Mouse (Mus musculus) NIH3T3 (cell line): ENCODE data around the gene Dusp3.
"Not testable (repeated sequence)": the region's sequence is repeated elsewhere in the genome, so short reads cannot be mapped to it uniquely, and the experiment has no call there.

Source experiments
- DNase-seq: peaks from one replicate; pipeline ENCODE4 v3.0.0-alpha.2; 2012; ENCODE audit warnings: low read depth

The Dusp3 gene

DNA sequence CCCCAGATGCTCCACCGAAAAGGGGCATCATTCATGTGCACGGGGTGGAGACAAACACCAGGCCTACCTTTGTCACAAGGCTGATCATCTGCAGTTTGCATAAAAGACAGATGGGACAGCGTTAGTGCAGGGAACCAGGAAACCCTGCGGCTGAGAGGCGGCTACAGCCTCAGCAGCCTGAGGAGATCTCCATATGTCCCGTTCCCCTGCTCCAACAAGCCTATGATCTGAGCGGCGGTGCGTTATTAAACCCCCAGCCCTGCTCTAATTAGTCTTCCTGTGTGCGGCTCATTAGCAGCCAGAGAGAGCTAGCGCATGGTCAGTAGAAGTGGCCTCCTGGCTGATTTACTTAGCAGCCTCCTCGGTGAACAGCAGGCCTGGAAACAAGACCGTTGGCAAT, 23.3 kb upstream of the Dusp3 start:
- no peak for DNase-seq

DNA sequence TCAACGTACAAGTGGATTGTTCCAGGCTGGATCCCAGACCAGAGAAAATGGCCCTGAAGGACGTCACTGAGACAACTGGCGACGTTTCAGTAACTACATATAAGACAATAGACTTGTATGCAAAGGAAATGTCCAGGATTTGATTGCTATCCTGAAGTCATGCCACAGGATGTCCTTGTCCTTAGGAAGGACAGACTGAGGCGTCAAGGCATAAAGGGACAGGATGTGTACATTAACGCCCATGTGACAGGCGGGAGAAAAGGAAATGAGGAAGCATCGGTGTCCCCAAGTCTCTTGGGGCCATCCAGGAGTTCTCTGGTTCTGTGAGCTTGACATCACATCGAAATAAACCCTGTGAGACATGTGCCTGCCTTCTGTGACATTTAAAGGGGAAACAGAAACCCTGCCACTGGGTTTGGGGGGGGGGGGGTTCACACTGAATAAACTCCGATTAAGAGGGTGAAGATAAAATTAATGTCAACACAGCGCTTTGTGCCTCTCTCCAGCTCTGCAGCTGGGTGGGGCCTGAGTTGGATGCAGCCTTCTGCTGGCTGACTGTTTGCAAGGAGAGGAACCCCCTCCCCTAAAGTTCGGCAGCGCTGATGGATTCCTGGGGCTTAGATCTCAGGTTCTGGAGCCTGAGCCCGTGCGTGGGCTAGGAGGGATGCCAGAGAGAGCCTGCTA, 22.3 kb upstream of the Dusp3 start:
- no peak for DNase-seq

DNA sequence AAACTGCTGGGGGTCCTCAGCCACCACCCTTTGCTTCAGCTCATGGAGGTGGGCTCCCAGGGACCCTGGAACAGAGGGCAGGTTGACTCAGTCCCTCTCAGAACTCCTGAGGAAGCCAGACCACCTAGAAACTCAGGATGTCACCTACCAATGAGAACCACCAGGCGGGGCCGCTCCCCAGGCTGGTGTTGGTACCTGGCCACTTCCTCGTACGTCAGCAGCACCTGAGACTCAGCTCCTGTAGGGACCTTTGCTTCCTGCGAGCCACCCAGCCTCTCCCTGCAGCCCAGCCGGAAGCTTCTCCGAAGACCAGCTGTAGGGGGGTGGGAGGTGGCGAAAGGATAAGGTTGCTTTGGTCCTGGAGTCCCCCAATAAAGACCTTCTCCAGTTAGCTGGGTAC, 21.6 kb upstream of the Dusp3 start:
- no peak for DNase-seq

- DNase-seq, result no peak
These were observed 19.9 kb upstream of the Dusp3 start for GRCm38 (mm10) chr11:102006688-102007087.

- no peak for DNase-seq
These were observed 19.5 kb upstream of the Dusp3 start for GRCm38 (mm10) chr11:102006271-102006670.

- no peak for DNase-seq
These were observed 17.4 kb upstream of the Dusp3 start for GRCm38 (mm10) chr11:102004251-102004650.

DNA sequence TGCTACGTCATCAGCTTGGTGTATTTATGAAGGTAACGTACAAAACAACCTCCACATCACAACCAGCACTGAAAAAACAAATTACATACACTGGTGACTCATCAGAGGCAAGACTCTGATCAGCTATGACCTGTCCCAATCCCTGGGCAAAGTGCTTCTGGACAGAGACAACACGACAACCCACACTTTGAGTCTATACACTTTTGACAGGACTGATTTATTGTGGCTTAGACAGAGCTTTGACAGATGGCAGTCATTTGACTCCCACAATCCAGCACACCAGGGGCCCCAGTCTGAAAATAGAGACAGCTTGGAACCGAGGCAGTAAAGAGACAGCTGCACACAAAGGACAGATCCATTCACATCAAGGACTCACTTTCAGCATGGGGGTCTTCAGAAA, 12.7 kb upstream of the Dusp3 start:
- no peak for DNase-seq

GRCm38 (mm10) chr11:101998258-101998657, 11.4 kb upstream of the Dusp3 start:
- peak; percentile 58 for DNase-seq

- DNase-seq, result no peak
These were observed 9.1 kb upstream of the Dusp3 start for GRCm38 (mm10) chr11:101995938-101996337.

DNA sequence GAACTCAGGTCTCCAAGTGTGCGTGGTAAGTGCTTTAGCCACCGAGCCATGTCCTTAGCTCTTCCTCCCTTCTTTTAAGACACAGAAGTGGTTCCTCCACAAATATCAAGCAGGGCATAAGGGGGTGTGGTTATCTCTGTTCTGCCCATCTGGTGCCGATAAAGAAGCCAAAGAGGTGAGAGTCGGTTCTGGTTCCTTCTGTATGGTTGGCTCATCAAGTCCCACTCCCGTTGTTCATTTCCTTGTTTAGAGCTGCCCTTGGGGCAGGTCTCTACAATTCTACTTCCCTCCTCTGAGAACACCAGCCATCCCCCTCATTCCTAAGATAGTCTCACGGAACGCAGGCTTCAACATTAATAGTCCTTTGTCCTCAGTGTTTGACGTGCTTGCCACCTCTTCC, 7.3 kb upstream of the Dusp3 start:
- DNase-seq, result no peak

- no peak for DNase-seq
These were observed 5.6 kb upstream of the Dusp3 start for GRCm38 (mm10) chr11:101992411-101992810.

DNA sequence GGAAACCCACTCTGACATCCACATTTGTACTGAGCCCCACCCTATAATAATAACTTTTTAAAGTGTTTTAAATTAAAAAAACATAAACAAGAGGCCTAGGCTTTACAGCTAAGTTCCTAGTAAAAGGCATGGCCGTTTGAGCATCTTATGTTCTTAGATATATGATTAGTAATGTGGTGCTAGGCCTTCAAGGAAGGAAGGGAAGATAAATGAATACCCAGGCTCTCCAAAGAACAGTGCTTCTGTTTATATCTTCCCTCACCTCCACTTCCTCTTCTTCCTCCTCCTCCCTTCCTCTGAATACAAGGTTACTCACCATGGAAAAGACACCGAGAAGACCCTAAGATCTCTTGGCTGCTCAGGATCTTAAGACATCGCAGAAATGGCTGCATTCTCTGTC, 5.0 kb upstream of the Dusp3 start:
- no peak for DNase-seq

GRCm38 (mm10) chr11:101990244-101990643, 3.4 kb upstream of the Dusp3 start:
- no peak for DNase-seq

- peak; percentile 89 for DNase-seq
These were observed 823 bp downstream of the Dusp3 start for GRCm38 (mm10) chr11:101985990-101986389.

DNA sequence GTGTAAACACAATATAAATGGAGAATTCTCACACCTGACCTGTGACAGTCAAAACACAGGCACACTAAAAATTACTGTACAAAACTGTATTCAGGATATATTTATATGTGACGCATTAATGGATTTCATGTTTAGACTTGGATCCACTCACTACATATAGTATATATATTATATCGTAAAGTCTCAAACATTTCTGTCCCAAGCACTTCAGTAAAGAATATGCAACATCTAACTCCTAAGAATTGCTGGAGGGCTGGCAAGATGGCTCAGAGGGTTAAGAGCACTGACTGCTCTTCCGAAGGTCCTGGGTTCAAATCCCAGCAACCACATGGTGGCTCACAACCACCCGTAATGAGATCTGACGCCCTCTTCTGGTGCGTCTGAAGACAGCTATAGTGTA, 1.4 kb downstream of the Dusp3 start:
- not testable (repeated sequence) for DNase-seq

GRCm38 (mm10) chr11:101984054-101985025, 2.5 kb downstream of the Dusp3 start, which contains the start of gene Cfap97d1:
TSS of gene Cfap97d1 (plus strand) at chr11:101984279.
- DNase-seq, result peak; percentile 99

- no peak for DNase-seq
These were observed 3.3 kb downstream of the Dusp3 start for GRCm38 (mm10) chr11:101983431-101983921.

DNA sequence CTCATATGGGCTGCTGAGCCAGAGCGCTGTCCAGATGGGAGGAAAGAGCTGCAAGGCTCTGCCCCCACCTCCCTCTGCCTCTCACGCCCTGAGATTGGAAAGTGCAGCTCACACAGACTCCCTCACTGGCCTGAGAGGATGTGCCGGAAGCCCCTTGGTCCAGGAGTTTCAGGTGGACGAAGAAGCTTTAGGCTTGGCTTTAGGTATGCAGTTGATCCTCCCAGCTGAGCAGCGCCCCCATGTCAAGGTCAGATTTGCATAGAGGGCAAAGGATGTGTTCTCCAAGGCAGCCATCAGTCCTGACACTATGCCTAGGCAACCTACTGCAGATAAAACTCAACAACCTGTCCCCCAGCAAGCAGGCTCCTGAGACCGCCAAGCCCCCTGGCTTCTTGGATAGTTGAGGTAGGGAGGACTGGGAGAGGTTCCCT, 3.8 kb downstream of the Dusp3 start:
- DNase-seq, result no peak

- DNase-seq, result no peak
These were observed 5.0 kb downstream of the Dusp3 start for GRCm38 (mm10) chr11:101981850-101982249.

GRCm38 (mm10) chr11:101980603-101981157, 6.1 kb downstream of the Dusp3 start:
- no peak for DNase-seq

DNA sequence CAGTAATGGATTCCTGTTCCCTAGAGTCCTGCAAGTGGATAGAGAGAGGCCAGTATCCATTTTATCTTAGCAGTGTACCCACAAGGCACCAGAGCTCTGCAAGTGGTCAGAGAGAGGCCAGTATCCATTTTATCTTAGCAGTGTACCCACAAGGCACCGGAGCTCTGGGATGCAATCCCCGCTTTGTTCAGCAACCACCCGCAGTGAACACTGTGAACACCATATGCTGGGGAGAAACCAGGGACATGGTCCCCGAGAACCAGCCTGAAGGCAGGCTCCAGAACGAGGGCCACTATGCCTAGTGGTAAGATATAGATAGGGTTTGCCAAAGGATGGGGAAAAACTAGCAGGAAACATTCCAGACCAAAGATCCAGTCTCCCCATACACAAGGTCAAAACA, 7.7 kb downstream of the Dusp3 start:
- DNase-seq, result no peak

DNA sequence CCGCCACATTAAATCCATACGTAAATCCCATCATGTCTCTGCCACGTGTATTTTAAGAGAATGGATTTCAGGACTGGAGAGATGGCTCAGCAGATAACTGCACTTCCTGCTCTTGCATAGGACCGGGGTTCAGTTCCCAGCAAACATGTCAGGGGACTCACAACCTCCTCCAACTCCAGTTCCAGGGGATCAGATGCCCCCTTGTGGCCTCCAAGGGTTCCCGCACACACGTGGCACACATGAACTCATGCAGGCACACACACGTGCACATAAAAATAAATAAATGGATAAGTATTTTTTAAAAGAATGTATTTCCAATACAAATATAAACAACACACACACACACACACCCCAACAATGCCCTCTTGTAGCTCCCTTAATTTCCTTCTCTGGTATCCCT, 9.9 kb downstream of the Dusp3 start:
- DNase-seq, result no peak

- peak; percentile 23 for DNase-seq
These were observed 11.9 kb downstream of the Dusp3 start for GRCm38 (mm10) chr11:101974923-101975322.
